Mouse (Mus musculus) kidney, embryonic 14.5 days (tissue): Measurements from ENCODE around the gene Hipk1. TPM values are rescaled to one million over a fixed set of nuclear protein-coding genes. Genes with fewer than 3 reads are reported as not detected.
"Not testable (repeated sequence)": the region's sequence is repeated elsewhere in the genome, so short reads cannot be mapped to it uniquely, and the experiment has no call there.

Source experiments
- ATAC-seq: fragments of 200-750 bp; cut with Nextera tagmentation; 2 replicates; pipeline ENCODE4 v1.8.0; 2017; ENCODE audit warnings: moderate number of reproducible peaks, mild to moderate bottlenecking, moderate TSS enrichment, moderate library complexity; ENCODE audit not compliant: low FRiP score, low TSS enrichment
- H3K27ac ChIP-seq: fragments of 300-500 bp; sonication (generic); 2 replicates; pipeline ENCODE4 v1.5.1; 2014; ENCODE audit warnings: low read depth, mild to moderate bottlenecking, low read length, moderate library complexity, mixed read lengths
- H3K27me3 ChIP-seq: fragments of 300-500 bp; sonication (generic); 2 replicates; pipeline ENCODE4 v1.6.1; 2014; ENCODE audit warnings: mild to moderate bottlenecking, low read length; ENCODE audit not compliant: control insufficient read depth, insufficient read depth
- H3K36me3 ChIP-seq: fragments of 300-500 bp; sonication (generic); 2 replicates; pipeline ENCODE4 v1.6.1; 2014; ENCODE audit warnings: low read length, mixed read lengths; ENCODE audit not compliant: control insufficient read depth, insufficient read depth
- H3K4me1 ChIP-seq: fragments of 300-500 bp; sonication (generic); 2 replicates; pipeline ENCODE4 v1.6.1; 2014; ENCODE audit warnings: low read length, mixed read lengths; ENCODE audit not compliant: control insufficient read depth, insufficient read depth
- H3K4me2 ChIP-seq: fragments of 300-500 bp; sonication (generic); replicated peaks from 2 replicates; pipeline ENCODE4 v1.6.1; 2014; ENCODE audit warnings: low read depth, mild to moderate bottlenecking, low read length
- H3K4me3 ChIP-seq: fragments of 300-500 bp; sonication (generic); 2 replicates; pipeline ENCODE4 v1.5.1; 2014; ENCODE audit warnings: mild to moderate bottlenecking, low read length
- H3K9ac ChIP-seq: fragments of 300-500 bp; sonication (generic); 2 replicates; pipeline ENCODE4 v1.6.1; 2014; ENCODE audit warnings: low read depth, mild to moderate bottlenecking, low read length, moderate library complexity
- H3K9me3 ChIP-seq: fragments of 300-500 bp; sonication (generic); 2 replicates; pipeline ENCODE4 v1.6.1; 2016; ENCODE audit warnings: low read length; ENCODE audit not compliant: control insufficient read depth
- WGBS: fragments of 180-500 bp; shearing (Covaris S2); extraction: QIAGEN DNeasy Blood & Tissue Kit; methylation state at CpG from one replicate; pipeline ENCODE4 v1.1.7; 2014; 5-methylcytosine and 5-hydroxymethylcytosine counted together
- polyA plus RNA-seq: library from polyadenylated mRNA; unstranded; fragments of >200 nt; fragmentation: Nextera tagmentation; extraction: Ambion mirVana; gene quantifications from 2 replicates; pipeline ENCODE4 v1.2.1, GENCODE M21; 2014

Hipk1 gene
- polyA plus RNA-seq, 1 experiment from 2014 or later = 19.0 TPM

- Histone ChIP-seq H3K4me1 (no peaks in the 10 kb centered on the region), H3K9ac (no peak overlapping the region), H3K4me2 (no peak overlapping the region), H3K9me3 (no peaks in the 10 kb centered on the region), H3K36me3 (peaks cover 37% of the 10 kb centered on the region), H3K27me3 (no peaks in the 10 kb centered on the region), H3K4me3 (no peak overlapping the region), H3K27ac (peak overlapping the region; percentile 32; the same call in 1 of the 2 replicates)
- 0 out of 2 replicates have a peak, but pooled peaks have one; percentile 35 for ATAC-seq
- WGBS = 73% methylated on average over 10 of the region's 10 CpGs
Observed at GRCm38 (mm10) chr3:103801631-103802531, 10.5 kb upstream of the Hipk1 start.

DNA sequence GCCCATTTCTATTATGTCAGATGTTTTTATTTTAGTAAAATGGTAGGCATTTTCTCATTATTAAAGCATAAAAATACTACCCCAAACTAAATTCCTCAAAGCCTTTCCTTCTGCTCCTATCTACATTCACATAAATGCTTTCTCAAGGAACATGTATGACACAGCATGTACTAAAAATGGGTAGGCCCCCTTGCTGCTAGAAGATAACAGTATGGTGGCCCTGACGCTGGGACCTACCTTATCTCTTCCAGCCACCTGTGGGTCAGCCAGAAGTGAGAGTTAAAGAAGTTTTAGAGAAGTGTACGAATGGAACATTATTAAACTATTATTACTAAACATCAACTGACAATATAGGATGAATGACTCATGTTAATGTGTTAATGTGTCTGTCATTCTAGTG is 8.1 kb upstream of the Hipk1 start:
- Histone ChIP-seq H3K27me3 (no peaks in the 10 kb centered on the region), H3K9ac (no peak overlapping the region), H3K9me3 (no peaks in the 10 kb centered on the region), H3K4me2 (no peak overlapping the region), H3K27ac (no peak overlapping the region), H3K36me3 (peaks cover 22% of the 10 kb centered on the region), H3K4me1 (no peaks in the 10 kb centered on the region), H3K4me3 (no peak overlapping the region)
- WGBS = 85% methylated on average over 2 of the region's 2 CpGs
- ATAC-seq = no peak

DNA sequence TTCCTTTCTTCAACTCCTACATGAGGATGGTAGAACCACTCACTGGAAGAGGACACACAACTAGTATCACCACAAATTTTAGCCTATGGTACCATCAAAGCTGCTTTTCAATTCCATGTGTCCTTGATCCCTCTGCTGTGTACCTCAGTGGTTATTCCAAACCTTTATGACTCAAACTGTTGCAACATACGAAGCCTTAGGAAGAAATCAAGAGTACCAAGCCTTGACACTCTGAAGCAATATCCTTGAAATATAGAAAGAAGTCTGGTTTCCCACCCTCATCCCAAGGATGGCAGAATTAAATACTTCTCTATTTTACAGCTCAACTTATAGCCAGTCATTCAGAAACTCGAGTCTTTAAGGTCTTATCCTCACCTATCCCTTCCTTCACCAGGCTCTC is 5.0 kb upstream of the Hipk1 start:
- no peak overlapping the region for H3K27ac ChIP-seq
- WGBS = 68% methylated on average over 2 of the region's 2 CpGs
- H3K4me2 ChIP-seq = no peak overlapping the region
- 0 out of 2 replicates have a peak, but pooled peaks cover 3% of the 10 kb centered on the region for H3K4me1 ChIP-seq
- no peak overlapping the region for H3K4me3 ChIP-seq
- H3K9ac ChIP-seq = no peak overlapping the region
- H3K27me3 ChIP-seq = no peaks in the 10 kb centered on the region
- no peak for ATAC-seq
- no peaks in the 10 kb centered on the region for H3K9me3 ChIP-seq
- H3K36me3 ChIP-seq = no peaks in the 10 kb centered on the region

DNA sequence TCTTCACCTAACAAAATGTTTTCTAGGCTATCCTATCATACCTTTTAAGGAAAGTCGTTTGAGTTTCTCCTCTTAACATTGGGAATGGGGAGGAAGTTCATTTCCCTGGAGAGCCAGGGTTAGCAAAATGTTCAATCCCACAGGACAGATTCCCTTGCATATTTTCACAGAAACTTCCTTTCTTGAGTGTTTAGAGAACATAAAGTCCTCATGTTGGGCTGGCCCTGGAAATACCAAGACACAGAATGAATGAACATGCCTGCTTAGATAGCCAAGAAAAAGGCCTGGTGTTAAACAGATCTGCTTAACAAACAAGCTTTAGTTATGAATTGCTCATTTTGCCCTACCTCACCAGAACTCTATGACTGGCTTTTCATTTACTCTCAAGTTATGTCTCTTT is 1.2 kb upstream of the Hipk1 start:
- Histone ChIP-seq H3K27ac (no peak overlapping the region), H3K4me1 (peaks cover 16% of the 10 kb centered on the region; the same call in 1 of the 2 replicates), H3K9ac (no peak overlapping the region), H3K4me2 (no peak overlapping the region), H3K4me3 (no peak overlapping the region), H3K27me3 (no peaks in the 10 kb centered on the region), H3K36me3 (no peaks in the 10 kb centered on the region), H3K9me3 (no peaks in the 10 kb centered on the region)
- no peak for ATAC-seq
- WGBS = 63% methylated on average over 1 of the region's 1 CpGs

DNA sequence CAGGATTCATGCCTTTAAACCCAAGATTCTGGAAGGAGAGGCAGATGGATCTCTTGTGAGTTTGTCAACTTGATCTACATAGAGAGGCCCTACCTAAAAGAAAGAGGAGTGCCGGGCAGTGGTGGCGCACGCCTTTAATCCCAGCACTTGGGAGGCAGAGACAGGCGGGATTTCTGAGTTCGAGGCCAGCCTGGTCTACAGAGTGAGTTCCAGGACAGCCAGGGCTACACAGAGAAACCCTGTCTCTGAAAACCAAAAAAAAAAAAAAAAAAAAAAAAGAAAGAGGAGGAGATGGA is 696 bp upstream of the Hipk1 start:
- H3K27me3 ChIP-seq, H3K36me3 ChIP-seq, H3K9me3 ChIP-seq, H3K9ac ChIP-seq, ATAC-seq, H3K27ac ChIP-seq: not testable (repeated sequence)
- Histone ChIP-seq H3K4me2 (peak overlapping the region; percentile 79; the same call in 1 of the 2 replicates), H3K4me3 (peak overlapping the region; percentile 82), H3K4me1 (peaks cover 19% of the 10 kb centered on the region; the same call in 1 of the 2 replicates)
- 84% methylated on average over 5 of the region's 5 CpGs for WGBS

DNA sequence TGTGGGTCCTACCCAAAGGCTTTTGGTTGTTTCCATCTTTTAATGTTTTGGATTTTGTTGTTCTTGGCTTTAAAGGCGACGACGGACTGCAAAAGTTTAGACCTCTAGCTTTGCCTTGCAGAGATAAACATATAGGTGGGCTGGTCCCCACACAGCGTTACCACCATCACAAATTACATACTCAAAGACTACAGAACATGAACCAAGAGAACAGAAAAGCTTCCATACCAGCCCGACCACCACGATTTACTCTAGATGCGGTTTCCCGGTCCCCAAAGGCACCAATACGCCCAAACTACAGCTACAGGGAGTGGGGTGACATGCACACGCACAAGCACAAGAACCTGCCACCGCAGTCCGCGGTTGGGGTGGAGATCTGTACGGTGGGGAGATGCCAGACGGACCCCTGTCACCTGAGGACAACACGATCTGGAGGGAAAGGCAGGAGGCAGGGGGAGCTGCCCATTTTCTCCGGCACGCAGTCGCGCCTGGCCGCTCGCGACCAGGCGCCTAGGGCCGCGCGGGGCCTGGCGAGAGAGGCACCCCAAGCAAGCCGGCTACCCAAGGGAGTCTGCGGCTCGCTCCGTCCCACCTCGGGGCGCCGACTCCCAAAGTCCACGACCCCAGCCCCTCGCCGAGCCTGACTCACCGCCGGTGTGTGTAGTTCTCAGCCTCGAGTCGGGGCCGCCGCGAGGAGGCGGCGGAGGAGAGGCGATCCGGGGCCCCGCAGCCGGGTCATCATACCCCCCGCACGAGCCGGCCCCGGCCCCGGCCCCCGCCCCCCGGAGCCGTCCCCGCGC is 817 bp downstream of the Hipk1 start:
- Histone ChIP-seq H3K4me3 (peak overlapping the region; percentile 82), H3K9me3 (no peaks in the 10 kb centered on the region), H3K9ac (peak overlapping the region; percentile 96), H3K36me3 (no peaks in the 10 kb centered on the region), H3K4me2 (peak overlapping the region; percentile 79), H3K4me1 (peaks cover 19% of the 10 kb centered on the region; the same call in 1 of the 2 replicates), H3K27ac (peak overlapping the region; percentile 86), H3K27me3 (no peaks in the 10 kb centered on the region)
- WGBS = under 1% methylated on average over 56 of the region's 61 CpGs
- ATAC-seq = peak; percentile 82

- Histone ChIP-seq H3K27ac (peak overlapping the region; percentile 86), H3K27me3 (no peaks in the 10 kb centered on the region), H3K4me2 (peak overlapping the region; percentile 79), H3K9me3 (no peaks in the 10 kb centered on the region), H3K4me1 (peaks cover 19% of the 10 kb centered on the region; the same call in 1 of the 2 replicates), H3K36me3 (no peaks in the 10 kb centered on the region), H3K9ac (peak overlapping the region; percentile 96), H3K4me3 (peak overlapping the region; percentile 82)
- ATAC-seq = no peak
- 4% methylated on average over 14 of the region's 14 CpGs for WGBS
Observed at GRCm38 (mm10) chr3:103789891-103790345, 1.4 kb downstream of the Hipk1 start.

- Histone ChIP-seq H3K9ac (no peak overlapping the region), H3K27me3 (no peaks in the 10 kb centered on the region), H3K36me3 (no peaks in the 10 kb centered on the region), H3K4me3 (peak overlapping the region; percentile 82; the same call in 1 of the 2 replicates), H3K9me3 (no peaks in the 10 kb centered on the region), H3K4me1 (peaks cover 19% of the 10 kb centered on the region; the same call in 1 of the 2 replicates), H3K27ac (no peak overlapping the region), H3K4me2 (peak overlapping the region; percentile 79; the same call in 1 of the 2 replicates)
- 77% methylated on average over 7 of the region's 7 CpGs for WGBS
- no peak for ATAC-seq
Observed at GRCm38 (mm10) chr3:103789096-103789495, 2.3 kb downstream of the Hipk1 start.
